Mouse (Mus musculus) leukemia stem cell, adult 10-12 weeks (primary cell): ENCODE data around the gene Myl7. TPM values are rescaled to one million over a fixed set of nuclear protein-coding genes. Genes with fewer than 3 reads are reported as not detected.

ENCODE experiments used
- polyA plus RNA-seq: library from polyadenylated mRNA; stranded (reverse); fragments of >175 nt; gene quantifications from 2 replicates; pipeline ENCODE4 v1.2.3, GENCODE M21; 2012; ENCODE audit warnings: low replicate concordance

The Myl7 gene
- polyA plus RNA-seq = not detected in 2 replicates

GRCm38 (mm10) chr11:5898531-5898930 lies at the start of gene Myl7:
Myl7 (minus strand) TSS chr11:5898782.

GRCm38 (mm10) chr11:5877921-5878526 lies 20.6 kb downstream of the Myl7 start, which contains the start of gene Pold2:
Pold2 (minus strand) TSS chr11:5878292.

GRCm38 (mm10) chr11:5861678-5862393 lies 36.7 kb downstream of the Myl7 start, which contains the start of gene Aebp1:
Aebp1 (plus strand) TSS chr11:5861947.

Other genes starting within 250 kb of the Myl7 start
- gene Mrps24, start 183.1 kb downstream of the Myl7 start, polyA plus RNA-seq = 144 and 150 TPM in 2 replicates
- gene Urgcp, start 136.4 kb downstream of the Myl7 start, polyA plus RNA-seq = 8.6 and 10.7 TPM in 2 replicates
- gene Dbnl, start 110.3 kb downstream of the Myl7 start, polyA plus RNA-seq = 66.3 and 74.6 TPM in 2 replicates
- gene Pgam2, start 95.0 kb downstream of the Myl7 start, polyA plus RNA-seq = not detected in 2 replicates
- 15.9 and 19.7 TPM in 2 replicates for gene Polm, start 60.8 kb downstream of the Myl7 start, polyA plus RNA-seq
- gene Aebp1, start 36.8 kb downstream of the Myl7 start, polyA plus RNA-seq = 1.7 and 2.8 TPM in 2 replicates
- gene Pold2, start 20.5 kb downstream of the Myl7 start, polyA plus RNA-seq = 774 and 1,099 TPM in 2 replicates
- 0.08 TPM in 1 of 2 replicates, not detected in the other for gene Gck, start 51.3 kb upstream of the Myl7 start, polyA plus RNA-seq
- 4.8 and 9.3 TPM in 2 replicates for gene Ykt6, start 56.9 kb upstream of the Myl7 start, polyA plus RNA-seq
- 0.33 TPM in 1 of 2 replicates, not detected in the other for gene Camk2b, start 167.6 kb upstream of the Myl7 start, polyA plus RNA-seq